Mouse (Mus musculus): ENCODE data around the gene Vmn1r117. TPM values are rescaled to one million over a fixed set of nuclear protein-coding genes. Genes with fewer than 3 reads are reported as not detected.
"Not testable (repeated sequence)": the region's sequence is repeated elsewhere in the genome, so short reads cannot be mapped to it uniquely, and the experiment has no call there.

Gene Vmn1r117
- not detected in 2 replicates for polyA plus RNA-seq (2012)

DNA sequence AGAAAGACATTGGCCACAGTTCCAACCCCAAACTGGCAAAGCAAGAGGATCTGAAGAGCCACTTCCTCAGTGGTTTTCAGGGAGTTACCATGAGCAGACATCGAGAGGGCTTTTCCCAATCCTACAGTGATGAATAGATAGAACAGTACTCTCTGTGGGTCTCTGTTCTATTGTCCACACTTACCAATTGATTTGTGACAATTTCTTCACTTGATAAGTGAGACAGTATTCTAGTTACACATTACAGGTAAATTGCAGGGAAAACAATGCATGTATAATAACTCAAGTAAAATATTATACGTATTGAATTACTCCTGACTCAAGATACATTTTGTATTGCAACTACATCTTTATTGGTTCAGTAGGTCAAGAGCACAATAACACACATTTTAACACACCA is at the start of gene Vmn1r117:
Gene Vmn1r117, minus strand, starts transcription at position 101 of the 400 bp plus-strand sequence.
- TF ChIP-seq GATA1 (IDR thresholded peaks at IDR 0.05; ENCODE audit: low read length) = not testable (repeated sequence)

DNA sequence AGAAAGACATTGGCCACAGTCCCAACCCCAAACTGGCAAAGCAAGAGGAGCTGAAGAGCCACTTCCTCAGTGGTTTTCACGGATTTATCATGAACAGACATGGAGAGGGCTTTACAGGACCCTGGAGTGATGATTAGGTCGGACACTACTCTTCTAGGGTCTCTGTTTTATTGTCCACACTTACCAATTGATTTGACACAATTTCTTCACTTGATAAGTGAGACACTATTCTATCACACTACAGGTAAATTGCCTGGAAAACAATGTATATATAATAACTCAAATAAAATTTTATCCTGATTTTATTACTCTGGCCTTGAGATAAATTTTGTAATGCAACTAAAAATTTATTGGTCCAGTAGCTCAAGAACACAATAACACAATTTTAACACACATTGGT is 28.3 kb upstream of the Vmn1r117 start, which contains the start of gene Vmn1r118:
Gene Vmn1r118, minus strand, starts transcription at position 101 of the 400 bp plus-strand sequence.
- not testable (repeated sequence) for TF ChIP-seq GATA1 (IDR thresholded peaks at IDR 0.05; ENCODE audit: low read length)

DNA sequence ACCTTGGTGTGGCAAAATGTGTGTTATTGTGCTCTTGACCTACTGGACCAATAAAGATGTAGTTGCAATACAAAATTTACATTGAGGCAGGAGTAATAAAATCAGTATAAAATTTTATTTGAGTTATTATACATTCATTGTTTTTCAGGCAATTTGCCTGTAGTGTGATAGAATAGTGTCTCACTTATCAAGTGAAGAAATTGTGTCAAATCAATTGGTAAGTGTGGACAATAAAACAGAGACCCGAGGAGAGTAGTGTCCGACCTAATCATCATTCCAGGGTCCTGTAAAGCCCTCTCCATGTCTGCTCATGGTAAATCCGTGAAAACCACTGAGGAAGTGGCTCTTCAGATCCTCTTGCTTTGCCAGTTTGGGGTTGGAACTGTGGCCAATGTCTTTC is 12.0 kb downstream of the Vmn1r117 start, which contains the start of gene Vmn1r116:
Gene Vmn1r116, plus strand, starts transcription at position 301 of the 400 bp plus-strand sequence.
- TF ChIP-seq GATA1 (IDR thresholded peaks at IDR 0.05; ENCODE audit: low read length) = not testable (repeated sequence)

DNA sequence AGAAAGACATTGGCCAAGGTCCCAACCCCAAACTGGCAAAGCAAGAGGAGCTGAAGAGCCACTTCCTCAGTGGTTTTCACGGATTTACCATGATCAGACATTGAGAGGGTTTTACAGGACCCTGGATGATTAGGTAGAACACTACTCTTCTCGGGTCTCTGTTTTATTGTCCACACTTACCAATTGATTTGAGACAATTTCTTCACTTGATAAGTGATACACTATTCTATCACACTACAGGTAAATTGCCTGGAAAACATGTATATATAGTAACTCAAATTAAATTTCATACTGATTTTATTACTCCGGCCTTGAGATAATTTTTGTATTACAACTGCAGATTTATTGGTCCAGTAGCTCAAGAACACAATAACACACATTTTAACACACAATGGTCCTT is 39.0 kb downstream of the Vmn1r117 start, which contains the start of gene Vmn1r115:
Gene Vmn1r115, minus strand, starts transcription at position 101 of the 400 bp plus-strand sequence.
- not testable (repeated sequence) for TF ChIP-seq GATA1 (IDR thresholded peaks at IDR 0.05; ENCODE audit: low read length)

Other genes with a start within 250 kb of the Vmn1r117 start
- not detected in 2 replicates for gene Vmn1r107, start 215.2 kb downstream of the Vmn1r117 start, polyA plus RNA-seq (2012)
- gene Vmn1r111, start 180.9 kb downstream of the Vmn1r117 start, polyA plus RNA-seq (2012) = not detected in 2 replicates
- not detected in 2 replicates for gene Gm10668, start 153.5 kb downstream of the Vmn1r117 start, polyA plus RNA-seq (2012)
- not detected in 2 replicates for gene Vmn1r112, start 112.9 kb downstream of the Vmn1r117 start, polyA plus RNA-seq (2012)
- gene Vmn1r113, start 96.8 kb downstream of the Vmn1r117 start, polyA plus RNA-seq (2012) = not detected in 2 replicates
- gene Vmn1r114, start 71.9 kb downstream of the Vmn1r117 start, polyA plus RNA-seq (2012) = not detected in 2 replicates
- gene Vmn1r115, start 39.1 kb downstream of the Vmn1r117 start, polyA plus RNA-seq (2012) = not detected in 2 replicates
- not detected in 2 replicates for gene Vmn1r116, start 11.9 kb downstream of the Vmn1r117 start, polyA plus RNA-seq (2012)
- not detected in 2 replicates for gene Vmn1r118, start 28.2 kb upstream of the Vmn1r117 start, polyA plus RNA-seq (2012)
- gene Vmn1r119, start 128.3 kb upstream of the Vmn1r117 start, polyA plus RNA-seq (2012) = not detected in 2 replicates
- gene Vmn1r120, start 169.7 kb upstream of the Vmn1r117 start, polyA plus RNA-seq (2012) = not detected in 2 replicates
- gene Vmn1r121, start 214.4 kb upstream of the Vmn1r117 start, polyA plus RNA-seq (2012) = not detected in 2 replicates